Mouse (Mus musculus) embryonic facial prominence, embryonic 12.5 days (tissue): ENCODE data around the gene Gga1. TPM values are rescaled to one million over a fixed set of nuclear protein-coding genes. Genes with fewer than 3 reads are reported as not detected.
A peak's percentile ranks its signal among the peaks of the same experiment; 100 is the strongest.

Source experiments
- ATAC-seq: fragments of 200-750 bp; cut with Nextera tagmentation; 2 replicates; pipeline ENCODE4 v1.8.0; 2017; ENCODE audit not compliant: insufficient number of reproducible peaks, insufficient read depth, low FRiP score, low TSS enrichment
- H3K27ac ChIP-seq: fragments of 300-500 bp; sonication (generic); 2 replicates; pipeline ENCODE4 v1.5.1; 2016; ENCODE audit warnings: mild to moderate bottlenecking
- H3K27me3 ChIP-seq: fragments of 300-500 bp; sonication (generic); 2 replicates; pipeline ENCODE4 v1.6.1; 2016; ENCODE audit warnings: mild to moderate bottlenecking, moderate library complexity
- H3K36me3 ChIP-seq: fragments of 300-500 bp; sonication (generic); 2 replicates; pipeline ENCODE4 v1.6.1; 2016; ENCODE audit warnings: mild to moderate bottlenecking
- H3K4me1 ChIP-seq: fragments of 300-500 bp; sonication (generic); 2 replicates; pipeline ENCODE4 v1.6.1; 2016
- H3K4me2 ChIP-seq: fragments of 300-500 bp; sonication (generic); replicated peaks from 2 replicates; pipeline ENCODE4 v1.6.1; 2016; ENCODE audit warnings: mild to moderate bottlenecking, moderate library complexity
- H3K4me3 ChIP-seq: fragments of 300-500 bp; sonication (generic); 2 replicates; pipeline ENCODE4 v1.5.1; 2016; ENCODE audit warnings: mild to moderate bottlenecking
- H3K9ac ChIP-seq: fragments of 300-500 bp; sonication (generic); 2 replicates; pipeline ENCODE4 v1.6.1; 2016; ENCODE audit warnings: mild to moderate bottlenecking, moderate library complexity
- H3K9me3 ChIP-seq: fragments of 300-500 bp; sonication (generic); 2 replicates; pipeline ENCODE4 v1.6.1; 2016; ENCODE audit warnings: mild to moderate bottlenecking, moderate library complexity
- WGBS: fragments of 180-500 bp; shearing (Covaris S2); methylation state at CpG from one replicate; pipeline ENCODE4 v1.1.7; 2016; 5-methylcytosine and 5-hydroxymethylcytosine counted together
- polyA plus RNA-seq: library from polyadenylated mRNA; unstranded; fragments of >200 nt; fragmentation: Nextera tagmentation; extraction: Ambion mirVana; gene quantifications from 2 replicates; pipeline ENCODE4 v1.2.1, GENCODE M21; 2016

The Gga1 gene
- polyA plus RNA-seq, 1 experiment from 2014 or later = 50.0 TPM

DNA sequence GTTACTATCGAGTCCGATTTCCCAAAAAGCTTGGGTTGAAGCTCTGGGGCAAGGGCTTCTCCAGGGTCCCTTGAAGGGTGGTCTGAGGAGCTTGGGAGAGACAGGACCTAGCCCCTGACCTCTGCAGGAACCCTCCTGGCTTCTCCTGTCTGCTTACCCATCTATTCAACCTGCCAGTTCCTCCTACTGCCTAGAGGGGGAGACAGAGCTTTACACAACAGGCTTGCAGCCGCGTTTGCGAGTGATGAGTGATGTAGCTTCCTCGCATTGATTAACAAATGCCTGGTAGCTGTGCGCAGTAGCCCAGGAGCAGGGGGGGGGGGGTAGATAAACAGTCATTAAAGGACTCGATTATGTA is 38.6 kb downstream of the Gga1 start:
- H3K4me2 ChIP-seq = peak overlapping the region; percentile 96
- ATAC-seq = no peak
- H3K36me3 ChIP-seq = peaks cover 33% of the 10 kb centered on the region
- no peaks in the 10 kb centered on the region for H3K9me3 ChIP-seq
- peak overlapping the region; percentile 77 for H3K4me3 ChIP-seq
- peak overlapping the region; percentile 83; the same call in 1 of the 2 replicates for H3K9ac ChIP-seq
- 6% methylated on average over 8 of the region's 8 CpGs for WGBS
- H3K4me1 ChIP-seq = peaks cover 22% of the 10 kb centered on the region
- no peaks in the 10 kb centered on the region for H3K27me3 ChIP-seq
- no peak overlapping the region for H3K27ac ChIP-seq

DNA sequence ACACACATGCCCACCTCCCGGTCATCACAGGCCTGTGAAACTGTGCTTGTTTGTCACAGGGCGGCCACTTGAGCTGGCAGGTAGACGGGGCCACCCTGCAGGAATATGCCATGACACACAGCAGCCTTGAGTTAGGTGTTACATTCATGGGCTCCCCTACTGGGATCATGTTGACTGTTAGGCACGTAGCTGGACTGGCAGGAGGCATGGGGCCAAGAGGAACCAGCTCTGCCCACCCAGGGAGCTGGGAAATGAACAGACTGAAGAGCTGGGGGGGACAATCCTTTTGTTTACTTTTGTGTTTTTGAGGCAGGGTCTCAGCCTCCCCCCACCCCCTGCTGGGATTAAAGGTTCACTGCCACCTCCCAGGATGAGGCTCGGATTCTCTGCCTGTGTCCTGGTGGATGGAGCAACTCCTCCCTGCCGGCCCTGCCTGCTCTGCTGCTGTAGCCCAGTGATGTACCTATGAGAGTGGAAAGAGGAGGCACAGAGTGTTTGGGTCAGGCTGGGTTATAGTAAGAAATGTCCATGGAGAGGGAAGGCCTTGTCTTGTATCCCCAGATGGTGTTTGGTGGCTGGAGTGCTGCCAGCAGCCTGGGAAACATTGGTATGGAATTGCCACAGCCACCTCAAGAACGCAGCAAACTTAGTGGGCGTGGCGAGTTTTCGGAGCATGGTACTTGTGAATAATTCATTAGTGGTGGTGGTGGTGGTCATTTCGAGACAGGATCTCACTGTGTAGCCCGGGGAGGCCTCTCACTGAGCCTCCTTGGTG is 39.2 kb downstream of the Gga1 start:
- peak overlapping the region; percentile 25 for H3K9ac ChIP-seq
- ATAC-seq = no peak
- 60% methylated on average over 12 of the region's 12 CpGs for WGBS
- H3K27me3 ChIP-seq = no peaks in the 10 kb centered on the region
- H3K27ac ChIP-seq = no peak overlapping the region; the same call in 1 of the 2 replicates
- peak overlapping the region; percentile 96 for H3K4me2 ChIP-seq
- H3K4me1 ChIP-seq = peaks cover 22% of the 10 kb centered on the region
- H3K9me3 ChIP-seq = no peaks in the 10 kb centered on the region
- H3K36me3 ChIP-seq = peaks cover 27% of the 10 kb centered on the region
- peak overlapping the region; percentile 77 for H3K4me3 ChIP-seq

DNA sequence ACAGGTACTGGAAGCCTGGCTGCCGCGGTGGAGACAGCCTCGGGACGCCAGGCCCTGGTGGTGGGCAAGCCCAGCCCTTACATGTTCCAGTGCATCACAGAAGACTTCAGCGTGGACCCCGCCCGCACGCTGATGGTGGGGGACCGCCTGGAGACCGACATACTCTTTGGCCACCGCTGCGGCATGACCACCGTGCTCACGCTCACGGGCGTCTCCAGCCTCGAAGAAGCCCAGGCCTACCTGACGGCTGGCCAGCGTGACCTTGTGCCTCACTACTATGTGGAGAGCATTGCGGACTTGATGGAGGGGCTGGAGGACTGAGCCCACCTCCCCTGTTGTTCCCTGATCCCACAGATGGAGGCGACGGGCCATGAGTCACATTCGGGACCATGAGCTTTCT is 41.1 kb downstream of the Gga1 start:
- Histone ChIP-seq H3K4me1 (peaks cover 24% of the 10 kb centered on the region), H3K9ac (no peak overlapping the region), H3K4me3 (no peak overlapping the region), H3K27ac (no peak overlapping the region), H3K9me3 (no peaks in the 10 kb centered on the region), H3K27me3 (no peaks in the 10 kb centered on the region), H3K36me3 (peaks cover 23% of the 10 kb centered on the region), H3K4me2 (no peak overlapping the region)
- ATAC-seq = no peak
- 86% methylated on average over 23 of the region's 23 CpGs for WGBS

DNA sequence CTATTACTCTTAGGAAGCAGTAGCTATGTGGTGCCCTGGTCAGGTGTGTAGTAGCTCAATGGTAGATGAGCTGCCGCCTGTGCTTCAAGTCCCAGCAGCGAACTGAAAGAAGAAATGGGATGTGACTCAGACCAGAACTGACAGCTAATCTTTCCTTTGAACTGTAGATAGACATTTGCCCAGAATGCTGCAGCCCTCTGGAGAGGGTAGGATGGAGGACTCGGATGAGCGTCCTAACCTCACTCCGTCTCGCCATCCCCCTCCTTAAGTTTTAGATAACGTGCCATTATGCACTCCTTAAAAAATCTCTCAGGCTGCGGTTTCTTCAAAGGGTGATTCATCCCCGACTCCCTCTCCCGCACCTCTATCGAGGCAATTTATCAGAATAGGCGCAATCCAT is 42.9 kb downstream of the Gga1 start:
- 85% methylated on average over 12 of the region's 12 CpGs for WGBS
- Histone ChIP-seq H3K9me3 (no peaks in the 10 kb centered on the region), H3K36me3 (peaks cover 23% of the 10 kb centered on the region), H3K4me2 (no peak overlapping the region), H3K9ac (no peak overlapping the region), H3K4me3 (no peak overlapping the region), H3K27ac (0 out of 2 replicates have a peak overlapping the region, but pooled peaks have one; percentile 1), H3K4me1 (peaks cover 31% of the 10 kb centered on the region), H3K27me3 (no peaks in the 10 kb centered on the region)
- no peak for ATAC-seq

DNA sequence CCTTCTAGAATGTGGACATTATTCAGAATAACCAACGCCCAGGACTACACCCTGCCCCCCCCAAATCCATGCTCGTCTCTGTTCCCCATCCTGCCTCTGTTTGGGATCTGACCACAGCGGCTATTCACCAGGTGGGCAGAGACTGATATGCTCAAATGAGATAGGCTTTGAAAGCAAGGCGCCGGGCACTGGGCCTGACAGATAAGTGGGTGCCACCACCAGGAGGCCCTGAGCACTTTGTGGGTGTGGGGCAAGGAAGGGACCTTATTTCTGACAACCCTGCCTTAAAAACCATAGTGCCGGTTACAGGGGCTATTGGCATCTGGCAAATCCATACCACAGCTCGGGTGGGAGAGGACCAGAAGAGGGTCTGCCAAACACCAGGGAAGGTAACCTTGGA is 45.7 kb downstream of the Gga1 start:
- ATAC-seq = no peak
- H3K9me3 ChIP-seq = no peaks in the 10 kb centered on the region
- no peaks in the 10 kb centered on the region for H3K27me3 ChIP-seq
- H3K27ac ChIP-seq = no peak overlapping the region
- H3K9ac ChIP-seq = no peak overlapping the region
- peaks cover 31% of the 10 kb centered on the region for H3K4me1 ChIP-seq
- peaks cover 17% of the 10 kb centered on the region for H3K36me3 ChIP-seq
- 84% methylated on average over 7 of the region's 7 CpGs for WGBS
- H3K4me2 ChIP-seq = no peak overlapping the region
- H3K4me3 ChIP-seq = no peak overlapping the region

DNA sequence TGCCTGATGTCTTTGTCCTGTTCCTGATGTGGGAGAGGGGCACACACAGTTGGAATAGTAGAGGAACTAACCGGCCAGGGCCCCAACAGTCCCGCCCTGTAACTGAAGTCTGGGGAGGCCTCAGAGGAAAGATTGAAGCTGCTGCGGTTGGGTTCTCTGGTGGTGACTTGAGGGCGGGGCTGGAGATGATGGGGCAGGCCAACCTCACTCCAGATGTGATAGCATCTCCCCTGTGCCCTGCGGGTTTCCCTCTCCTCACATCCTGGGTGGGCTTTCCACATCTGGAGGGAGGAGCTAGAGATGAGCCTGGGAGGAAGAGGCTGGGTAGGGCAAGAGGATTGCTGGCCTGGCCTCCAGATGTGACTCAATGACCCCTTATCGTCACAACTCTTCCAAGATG is 46.6 kb downstream of the Gga1 start:
- Histone ChIP-seq H3K4me1 (peaks cover 36% of the 10 kb centered on the region), H3K27ac (peak overlapping the region; percentile 63; the same call in 1 of the 2 replicates), H3K9ac (no peak overlapping the region), H3K27me3 (no peaks in the 10 kb centered on the region), H3K4me2 (no peak overlapping the region), H3K9me3 (no peaks in the 10 kb centered on the region), H3K36me3 (peaks cover 10% of the 10 kb centered on the region), H3K4me3 (no peak overlapping the region)
- no peak for ATAC-seq
- 39% methylated on average over 6 of the region's 6 CpGs for WGBS

DNA sequence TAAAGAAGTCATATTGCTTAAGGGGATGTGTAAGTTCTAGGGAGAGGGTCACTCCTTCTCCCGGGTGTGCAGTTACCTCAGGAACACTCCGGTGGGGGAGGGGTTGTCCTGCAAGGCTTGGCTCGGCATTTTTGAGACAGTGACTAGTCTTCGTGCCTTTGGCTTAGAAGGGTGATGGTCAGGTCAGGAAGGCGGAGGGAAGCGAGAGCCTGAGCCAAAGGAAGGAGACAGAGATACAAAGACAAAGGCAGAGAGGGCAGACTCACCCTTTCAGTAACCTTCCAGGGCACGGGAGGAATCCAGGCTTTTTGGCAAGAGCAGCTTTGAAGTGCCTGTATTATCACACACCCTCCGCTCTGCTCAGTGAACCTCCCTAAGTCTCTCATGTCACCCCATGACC is 48.1 kb downstream of the Gga1 start:
- Histone ChIP-seq H3K9ac (peak overlapping the region; percentile 42; the same call in 1 of the 2 replicates), H3K27ac (peak overlapping the region; percentile 98), H3K9me3 (no peaks in the 10 kb centered on the region), H3K36me3 (peaks cover 14% of the 10 kb centered on the region), H3K27me3 (no peaks in the 10 kb centered on the region), H3K4me3 (no peak overlapping the region), H3K4me1 (peaks cover 36% of the 10 kb centered on the region), H3K4me2 (no peak overlapping the region)
- no peak for ATAC-seq
- 35% methylated on average over 8 of the region's 8 CpGs for WGBS

DNA sequence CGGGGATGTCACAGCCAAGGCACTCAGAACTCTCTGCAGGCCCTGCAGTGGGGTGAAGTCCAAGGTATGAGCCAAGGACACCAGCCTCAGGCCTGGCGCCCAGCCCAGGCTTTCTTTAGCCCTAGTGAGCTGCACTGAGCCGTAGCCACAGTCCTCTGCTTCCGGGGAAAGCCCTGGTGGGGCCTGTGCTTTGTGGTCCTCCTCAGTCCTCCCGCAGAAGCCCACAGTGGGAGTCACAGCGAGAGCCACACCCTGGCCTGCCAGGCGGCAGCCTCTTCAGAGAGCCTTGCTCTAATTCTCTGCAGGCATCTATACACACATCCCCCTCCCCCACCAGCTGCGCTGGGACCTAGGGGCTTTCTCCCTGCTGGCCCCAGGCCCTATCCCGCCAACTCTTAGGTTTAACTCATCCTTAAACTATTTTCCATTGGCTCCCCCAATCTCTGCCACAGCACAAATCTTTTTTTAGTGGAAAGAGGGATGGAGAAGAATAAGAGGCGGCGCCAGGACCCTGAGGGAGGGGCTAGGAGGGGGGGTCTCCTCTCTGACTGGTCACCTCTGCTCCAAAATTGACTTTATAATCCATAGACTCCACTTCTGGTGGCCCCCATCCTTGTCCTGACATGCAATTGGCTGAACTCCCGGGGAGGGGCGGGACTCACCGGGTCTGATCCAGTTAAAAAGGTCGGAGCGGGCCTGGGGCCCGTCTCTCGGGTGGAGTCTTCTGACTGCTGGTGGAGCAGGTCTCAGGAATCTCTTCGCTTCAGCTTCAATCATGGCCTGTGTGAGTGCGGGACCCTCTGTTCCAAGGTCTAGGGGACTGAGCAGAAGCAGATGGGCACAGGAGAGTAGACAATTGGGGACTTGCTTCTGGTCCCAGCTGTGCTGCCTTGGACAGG is 49.3 kb downstream of the Gga1 start, which contains the start of gene Lgals1:
Gene Lgals1 (plus strand): TSS at position 705 of the 899 bp plus-strand sequence.
- H3K4me1 ChIP-seq = peaks cover 36% of the 10 kb centered on the region
- peak; percentile 75 for ATAC-seq

DNA sequence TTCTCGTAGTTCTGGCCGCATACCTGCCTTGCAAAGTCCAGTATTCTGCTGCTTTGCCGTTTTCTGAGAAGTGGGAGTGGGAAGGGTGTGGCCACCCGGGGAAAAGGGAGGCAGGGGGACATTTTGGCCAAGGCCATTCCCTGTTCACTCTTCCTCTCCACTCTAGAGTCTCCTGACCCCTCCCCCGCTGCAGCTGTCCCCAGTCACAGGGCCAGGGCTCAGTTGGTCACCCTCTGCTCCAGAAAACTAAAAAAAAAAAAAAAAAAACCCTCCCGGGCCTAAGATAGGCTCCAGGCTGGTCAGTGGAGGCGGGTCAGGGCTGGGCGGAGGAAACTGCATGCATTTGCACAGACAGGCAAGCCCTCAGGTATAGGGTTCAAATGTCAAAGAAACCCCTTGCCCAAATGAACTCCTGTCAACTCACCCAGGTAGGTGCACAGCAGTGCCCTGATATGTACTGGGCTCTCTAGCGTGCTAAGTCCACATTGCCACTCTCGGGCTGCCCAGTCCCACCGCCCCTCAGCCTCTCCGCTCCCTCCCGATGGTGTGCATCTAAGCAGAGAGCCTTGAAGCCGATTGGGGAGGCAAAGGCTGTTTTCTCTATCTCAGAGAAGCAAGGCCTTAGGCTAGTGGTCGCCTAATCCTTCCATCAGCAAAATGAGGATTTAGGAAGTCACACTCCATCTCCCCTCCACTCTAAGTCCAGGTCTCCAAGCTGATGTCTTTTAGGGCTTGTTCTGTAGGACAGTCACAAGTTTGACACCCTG is 50.2 kb downstream of the Gga1 start:
- H3K4me1 ChIP-seq = peaks cover 36% of the 10 kb centered on the region
- no peak for ATAC-seq
- no peaks in the 10 kb centered on the region for H3K27me3 ChIP-seq
- no peaks in the 10 kb centered on the region for H3K9me3 ChIP-seq
- peaks cover 15% of the 10 kb centered on the region for H3K36me3 ChIP-seq
- H3K9ac ChIP-seq = peak overlapping the region; percentile 55
- peak overlapping the region; percentile 67 for H3K4me2 ChIP-seq
- 12% methylated on average over 15 of the region's 15 CpGs for WGBS
- H3K4me3 ChIP-seq = peak overlapping the region; percentile 53
- H3K27ac ChIP-seq = peak overlapping the region; percentile 98

More for the DNA sequence above, 49.3 kb downstream of the Gga1 start, which contains the start of gene Lgals1:
- H3K27me3 ChIP-seq = no peaks in the 10 kb centered on the region
- peak within 1 kb of the TSS; percentile 67 for H3K4me2 ChIP-seq
- H3K9me3 ChIP-seq = no peaks in the 10 kb centered on the region
- H3K36me3 ChIP-seq = peaks cover 15% of the 10 kb centered on the region
- peak within 1 kb of the TSS; percentile 53 for H3K4me3 ChIP-seq
- WGBS = 4% methylated on average over 20 of the region's 20 CpGs
- peak within 1 kb of the TSS; percentile 55 for H3K9ac ChIP-seq
- H3K27ac ChIP-seq = peak within 1 kb of the TSS; percentile 98

DNA sequence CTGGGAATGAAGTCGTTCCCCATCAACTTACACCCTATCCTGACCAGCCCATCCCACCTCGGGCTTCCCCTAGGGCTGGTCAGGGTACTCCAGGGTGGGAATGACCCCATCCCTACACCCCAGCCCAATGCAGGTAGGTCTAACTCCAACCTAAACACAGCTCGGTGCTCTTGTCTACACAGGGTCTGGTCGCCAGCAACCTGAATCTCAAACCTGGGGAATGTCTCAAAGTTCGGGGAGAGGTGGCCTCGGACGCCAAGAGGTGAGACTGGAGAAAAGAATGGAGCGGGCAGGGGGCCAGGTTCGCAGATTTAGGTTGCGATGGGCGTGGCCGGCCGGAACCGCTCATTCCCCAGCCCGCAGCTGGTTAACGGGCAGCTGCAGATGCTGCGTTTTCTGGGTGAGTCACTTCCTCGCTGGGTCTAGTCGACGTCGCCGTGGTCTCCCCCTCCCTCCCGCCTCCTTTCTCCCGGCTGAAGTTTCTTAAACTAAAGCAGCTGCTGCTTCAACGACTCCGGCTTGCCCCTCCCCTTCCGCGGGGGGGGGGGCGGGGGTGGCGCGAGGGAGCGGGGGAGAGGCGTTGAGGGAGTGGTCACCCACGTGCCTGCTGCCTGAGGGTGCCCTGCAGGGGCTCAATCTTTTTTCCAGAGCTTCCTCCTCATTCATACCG is 50.9 kb downstream of the Gga1 start:
- ATAC-seq = peak; percentile 64
- WGBS = under 1% methylated on average over 33 of the region's 35 CpGs
- peaks cover 36% of the 10 kb centered on the region for H3K4me1 ChIP-seq
- H3K9me3 ChIP-seq = no peaks in the 10 kb centered on the region
- H3K36me3 ChIP-seq = peaks cover 15% of the 10 kb centered on the region
- peak overlapping the region; percentile 55 for H3K9ac ChIP-seq
- H3K27me3 ChIP-seq = no peaks in the 10 kb centered on the region
- peak overlapping the region; percentile 98 for H3K27ac ChIP-seq
- H3K4me3 ChIP-seq = peak overlapping the region; percentile 53
- peak overlapping the region; percentile 67 for H3K4me2 ChIP-seq

DNA sequence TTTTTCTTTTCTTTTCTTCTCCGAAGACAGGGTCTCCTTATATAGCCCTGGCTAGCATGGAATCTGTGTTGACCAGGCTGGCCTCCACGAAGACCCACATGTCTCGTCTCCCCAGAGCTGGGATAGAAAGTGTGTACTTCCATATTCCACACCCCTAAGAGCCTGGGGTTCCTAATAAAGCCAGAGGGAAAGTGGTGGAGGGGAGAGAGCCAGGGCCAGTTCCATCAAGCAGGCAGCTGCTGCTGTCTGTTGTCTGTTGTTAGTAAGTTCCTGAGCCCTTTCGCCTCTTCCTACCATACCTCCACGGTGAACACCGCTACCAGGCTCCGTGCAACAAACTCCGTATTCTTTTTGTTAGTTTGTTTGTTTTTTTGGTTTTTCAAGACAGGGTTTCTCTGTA is 51.5 kb downstream of the Gga1 start:
- no peak for ATAC-seq
- peak overlapping the region; percentile 67 for H3K4me2 ChIP-seq
- H3K27me3 ChIP-seq = no peaks in the 10 kb centered on the region
- H3K4me1 ChIP-seq = peaks cover 30% of the 10 kb centered on the region
- H3K36me3 ChIP-seq = peaks cover 15% of the 10 kb centered on the region
- H3K27ac ChIP-seq = peak overlapping the region; percentile 98
- H3K9me3 ChIP-seq = no peaks in the 10 kb centered on the region
- WGBS = 45% methylated on average over 8 of the region's 8 CpGs
- H3K4me3 ChIP-seq = peak overlapping the region; percentile 53
- H3K9ac ChIP-seq = peak overlapping the region; percentile 55; the same call in 1 of the 2 replicates
